Mouse (Mus musculus) heart, embryonic 12.5 days (tissue): ENCODE data around the gene Ceacam9. TPM values are rescaled to one million over a fixed set of nuclear protein-coding genes. Genes with fewer than 3 reads are reported as not detected.

Experiments used
- polyA plus RNA-seq: library from polyadenylated mRNA; unstranded; fragments of >200 nt; fragmentation: Nextera tagmentation; extraction: Ambion mirVana; gene quantifications from 2 replicates; pipeline ENCODE4 v1.2.1, GENCODE M21; 2016

The Ceacam9 gene
- polyA plus RNA-seq, 1 experiment from 2014 or later, result not detected

Other genes starting within 250 kb of the Ceacam9 start
- gene Npas1, start 244.2 kb upstream of the Ceacam9 start, polyA plus RNA-seq, result 0.22 and 0.31 TPM in 2 replicates
- gene Arhgap35, start 106.9 kb upstream of the Ceacam9 start, polyA plus RNA-seq, result 20.3 and 21.4 TPM in 2 replicates
- 0.45 TPM in 2 replicates for gene Ceacam15, start 46.2 kb upstream of the Ceacam9 start, polyA plus RNA-seq
- gene Ap2s1, start 16.5 kb downstream of the Ceacam9 start, polyA plus RNA-seq, result 208 and 210 TPM in 2 replicates
- gene Slc1a5, start 59.4 kb downstream of the Ceacam9 start, polyA plus RNA-seq, result 50.8 and 52.0 TPM in 2 replicates
- 97.4 and 103 TPM in 2 replicates for gene Strn4, start 94.0 kb downstream of the Ceacam9 start, polyA plus RNA-seq
- 37.6 and 37.8 TPM in 2 replicates for gene Fkrp, start 94.8 kb downstream of the Ceacam9 start, polyA plus RNA-seq
- 10.8 and 11.8 TPM in 2 replicates for gene Prkd2, start 121.0 kb downstream of the Ceacam9 start, polyA plus RNA-seq
- 14.3 and 15.2 TPM in 2 replicates for gene Dact3, start 153.4 kb downstream of the Ceacam9 start, polyA plus RNA-seq
- gene Gng8, start 169.9 kb downstream of the Ceacam9 start, polyA plus RNA-seq, result 2.3 and 4.3 TPM in 2 replicates
- 0.28 and 0.34 TPM in 2 replicates for gene Ptgir, start 184.6 kb downstream of the Ceacam9 start, polyA plus RNA-seq
- gene Calm3, start 202.2 kb downstream of the Ceacam9 start, polyA plus RNA-seq, result 83.6 and 95.0 TPM in 2 replicates
- gene Pnmal2, start 222.8 kb downstream of the Ceacam9 start, polyA plus RNA-seq, result 3.5 and 4.2 TPM in 2 replicates
- gene Pnmal1, start 237.8 kb downstream of the Ceacam9 start, polyA plus RNA-seq, result 0.14 and 0.28 TPM in 2 replicates